Mouse (Mus musculus) embryonic fibroblast, embryonic 13.5 days (primary cell): Measurements from ENCODE around the gene Abca13.

Experiments
- CTCF ChIP-seq: IDR thresholded peaks from 2 replicates; pipeline ENCODE4 v1.5.1; 2011; ENCODE audit warnings: mild to moderate bottlenecking, control low read depth, low read length, moderate library complexity, borderline replicate concordance; ENCODE audit not compliant: insufficient read depth
- POLR2A ChIP-seq: IDR thresholded peaks from 2 replicates; pipeline ENCODE4 v1.6.1; 2011; ENCODE audit warnings: low read depth, mild to moderate bottlenecking, control low read depth, low read length, moderate library complexity

GRCm38 (mm10) chr11:9436617-9437016 is 244.9 kb downstream of the Abca13 start:
- TF ChIP-seq CTCF (no peak), POLR2A (no peak)
